18 mouse cellular contexts compared by ENCODE assay signal in genomic region chr9:54061666-54062065, GRCm38 (mm10). TPM values are rescaled to one million over a fixed set of nuclear protein-coding genes. Genes with fewer than 3 reads are reported as not detected.
"Had no signal": no experiment of that assay in that cellular context is flagged by ENCODE, and none has a peak within 500 bp of the region (broad histone marks: within the 10 kb centered on the region; RNA-seq: fewer than 3 reads in every experiment).

No protein-coding gene starts in this region.

- DNase-seq: lung, adult 18-20 months; lung, embryonic 14.5 days; lung, postnatal 14 days; lung, postnatal 36 days; right cerebral cortex, postnatal 14 days; spleen, adult 18-20 months; thymus, adult 18-20 months; thymus, postnatal 14 days; thymus, postnatal 36 days had no signal

- H3K27ac ChIP-seq: macrophage; midbrain, embryonic 13.5 days; midbrain, embryonic 15.5 days; neural tube, embryonic 12.5 days had no signal

- H3K9me3 ChIP-seq: megakaryocyte, embryonic 14.5 days; midbrain, embryonic 13.5 days; midbrain, embryonic 15.5 days; neural tube, embryonic 12.5 days had no signal

- ATAC-seq: midbrain, embryonic 13.5 days; midbrain, embryonic 15.5 days had no signal

- H3K4me3 ChIP-seq: megakaryocyte, embryonic 14.5 days; midbrain, embryonic 13.5 days; midbrain, embryonic 15.5 days; neural tube, embryonic 12.5 days had no signal

- H3K4me1 ChIP-seq: megakaryocyte, embryonic 14.5 days; midbrain, embryonic 13.5 days; midbrain, embryonic 15.5 days; neural tube, embryonic 12.5 days had no signal

- H3K36me3 ChIP-seq: midbrain, embryonic 13.5 days; midbrain, embryonic 15.5 days; neural tube, embryonic 12.5 days had no signal

- H3K4me2 ChIP-seq: lung, embryonic 14.5 days; midbrain, embryonic 11.5 days; midbrain, embryonic 13.5 days; midbrain, embryonic 15.5 days; neural tube, embryonic 12.5 days had no signal

- H3K9ac ChIP-seq: lung, embryonic 14.5 days; midbrain, embryonic 13.5 days; midbrain, embryonic 15.5 days; neural tube, embryonic 12.5 days had no signal

RNA-seq across cellular contexts. Expression of gene Tnfaip8l3, which starts 6.5 kb away (rescaled TPM):
- total RNA-seq: monocyte, adult 5-6 weeks; neutrophil, adult 5-6 weeks had no signal
- polyA plus RNA-seq: macrophage; stomach, embryonic 14.5 days had no signal
